Mouse (Mus musculus) heart, embryonic 11.5 days (tissue): ENCODE measurements around the gene Gstm3. TPM values are rescaled to one million over a fixed set of nuclear protein-coding genes. Genes with fewer than 3 reads are reported as not detected.
A peak's percentile ranks its signal among the peaks of the same experiment; 100 is the strongest.

Experiments
- ATAC-seq: fragments of 200-750 bp; cut with Nextera tagmentation; replicated peaks from 2 replicates; pipeline ENCODE4 v1.8.0; 2017; ENCODE audit warnings: moderate library complexity; ENCODE audit not compliant: insufficient number of reproducible peaks, low FRiP score, low TSS enrichment
- H3K27ac ChIP-seq: fragments of 300-500 bp; sonication (generic); 2 replicates; pipeline ENCODE4 v1.5.1; 2014; ENCODE audit warnings: mild to moderate bottlenecking, low read depth, low read length
- H3K27me3 ChIP-seq: fragments of 300-500 bp; sonication (generic); 2 replicates; pipeline ENCODE4 v1.6.1; 2014; ENCODE audit warnings: mild to moderate bottlenecking, low read length, mixed read lengths; ENCODE audit not compliant: control insufficient read depth, insufficient read depth
- H3K36me3 ChIP-seq: fragments of 300-500 bp; sonication (generic); 2 replicates; pipeline ENCODE4 v1.6.1; 2014; ENCODE audit warnings: mild to moderate bottlenecking, low read length, moderate library complexity, mixed read lengths; ENCODE audit not compliant: control insufficient read depth, insufficient read depth
- H3K4me1 ChIP-seq: fragments of 300-500 bp; sonication (generic); 2 replicates; pipeline ENCODE4 v1.6.1; 2014; ENCODE audit warnings: low read length; ENCODE audit not compliant: control insufficient read depth, insufficient read depth
- H3K4me2 ChIP-seq: fragments of 300-500 bp; sonication (generic); 2 replicates; pipeline ENCODE4 v1.6.1; 2014; ENCODE audit warnings: mild to moderate bottlenecking, moderate library complexity
- H3K4me3 ChIP-seq: fragments of 300-500 bp; sonication (generic); 2 replicates; pipeline ENCODE4 v1.5.1; 2014; ENCODE audit warnings: low read depth, low read length
- H3K9ac ChIP-seq: fragments of 300-500 bp; sonication (generic); 2 replicates; pipeline ENCODE4 v1.6.1; 2014; ENCODE audit warnings: mild to moderate bottlenecking, low read depth, low read length, moderate library complexity
- H3K9me3 ChIP-seq: fragments of 300-500 bp; sonication (generic); replicated peaks from 2 replicates; pipeline ENCODE4 v1.6.1; 2016; ENCODE audit warnings: low read length; ENCODE audit not compliant: control insufficient read depth
- WGBS: fragments of 180-500 bp; shearing (Covaris S2); extraction: QIAGEN DNeasy Blood & Tissue Kit; methylation state at CpG from one replicate; pipeline ENCODE4 v1.1.7; 2014; ENCODE audit not compliant: insufficient replicate concordance; 5-methylcytosine and 5-hydroxymethylcytosine counted together
- polyA plus RNA-seq: library from polyadenylated mRNA; unstranded; fragments of >200 nt; fragmentation: Nextera tagmentation; extraction: Ambion mirVana; gene quantifications from 2 replicates; pipeline ENCODE4 v1.2.1, GENCODE M21; 2014

Gstm3 gene
- polyA plus RNA-seq, 1 experiment from 2014 or later, result 0.13 TPM

GRCm38 (mm10) chr3:107931134-107931533, 37.9 kb downstream of the Gstm3 start:
- H3K27ac ChIP-seq, result peak overlapping the region; percentile 64
- peak overlapping the region; percentile 37 for H3K4me3 ChIP-seq
- H3K4me2 ChIP-seq, result peak overlapping the region; percentile 68
- H3K36me3 ChIP-seq, result no peaks in the 10 kb centered on the region
- no peak for ATAC-seq
- H3K4me1 ChIP-seq, result peaks cover 3% of the 10 kb centered on the region; the same call in 1 of the 2 replicates
- H3K9me3 ChIP-seq, result no peaks in the 10 kb centered on the region
- H3K27me3 ChIP-seq, result no peaks in the 10 kb centered on the region
- 63% methylated on average over 2 of the region's 2 CpGs for WGBS
- peak overlapping the region; percentile 58; the same call in 1 of the 2 replicates for H3K9ac ChIP-seq

- H3K9ac ChIP-seq, result no peak overlapping the region
- no peak for ATAC-seq
- WGBS, result 83% methylated on average over 4 of the region's 4 CpGs
- H3K27ac ChIP-seq, result no peak overlapping the region
- no peak overlapping the region for H3K4me2 ChIP-seq
- no peaks in the 10 kb centered on the region for H3K27me3 ChIP-seq
- H3K36me3 ChIP-seq, result no peaks in the 10 kb centered on the region
- H3K4me3 ChIP-seq, result no peak overlapping the region
- peaks cover 3% of the 10 kb centered on the region; the same call in 1 of the 2 replicates for H3K4me1 ChIP-seq
- H3K9me3 ChIP-seq, result no peaks in the 10 kb centered on the region
Observed at GRCm38 (mm10) chr3:107929731-107930130, 39.4 kb downstream of the Gstm3 start.

GRCm38 (mm10) chr3:107929243-107929642, 39.8 kb downstream of the Gstm3 start:
- no peak for ATAC-seq
- Histone ChIP-seq H3K36me3 (no peaks in the 10 kb centered on the region), H3K4me3 (no peak overlapping the region), H3K27me3 (no peaks in the 10 kb centered on the region), H3K4me1 (0 out of 2 replicates have a peak, but pooled peaks cover 3% of the 10 kb centered on the region), H3K9me3 (no peaks in the 10 kb centered on the region), H3K9ac (no peak overlapping the region), H3K27ac (no peak overlapping the region), H3K4me2 (no peak overlapping the region)
- 75% methylated on average over 4 of the region's 4 CpGs for WGBS

GRCm38 (mm10) chr3:107928691-107929090, 40.4 kb downstream of the Gstm3 start:
- Histone ChIP-seq H3K27ac (no peak overlapping the region), H3K4me3 (no peak overlapping the region), H3K36me3 (no peaks in the 10 kb centered on the region), H3K4me2 (no peak overlapping the region), H3K9ac (no peak overlapping the region), H3K4me1 (0 out of 2 replicates have a peak, but pooled peaks cover 3% of the 10 kb centered on the region), H3K27me3 (no peaks in the 10 kb centered on the region), H3K9me3 (no peaks in the 10 kb centered on the region)
- WGBS, result 83% methylated on average over 11 of the region's 11 CpGs
- ATAC-seq, result no peak

- Histone ChIP-seq H3K9ac (no peak overlapping the region), H3K36me3 (no peaks in the 10 kb centered on the region), H3K27ac (no peak overlapping the region), H3K4me1 (0 out of 2 replicates have a peak, but pooled peaks cover 3% of the 10 kb centered on the region), H3K4me2 (no peak overlapping the region), H3K9me3 (no peaks in the 10 kb centered on the region), H3K27me3 (no peaks in the 10 kb centered on the region), H3K4me3 (no peak overlapping the region)
- 79% methylated on average over 3 of the region's 3 CpGs for whole genome bisulfite sequencing
- ATAC-seq, result no peak
Observed at GRCm38 (mm10) chr3:107927841-107928240, 41.2 kb downstream of the Gstm3 start.

GRCm38 (mm10) chr3:107925335-107925734, 43.7 kb downstream of the Gstm3 start:
- 80% methylated on average over 3 of the region's 3 CpGs for WGBS
- Histone ChIP-seq H3K4me3 (no peak overlapping the region), H3K4me2 (no peak overlapping the region), H3K36me3 (no peaks in the 10 kb centered on the region), H3K27me3 (no peaks in the 10 kb centered on the region; the same call in 1 of the 2 replicates), H3K9me3 (no peaks in the 10 kb centered on the region), H3K27ac (no peak overlapping the region), H3K4me1 (no peaks in the 10 kb centered on the region), H3K9ac (no peak overlapping the region)
- ATAC-seq, result no peak

- Histone ChIP-seq H3K4me3 (no peak overlapping the region), H3K36me3 (no peaks in the 10 kb centered on the region), H3K9ac (no peak overlapping the region), H3K4me2 (no peak overlapping the region), H3K9me3 (no peaks in the 10 kb centered on the region), H3K27me3 (no peaks in the 10 kb centered on the region; the same call in 1 of the 2 replicates), H3K27ac (no peak overlapping the region), H3K4me1 (no peaks in the 10 kb centered on the region)
- WGBS, result 83% methylated on average over 5 of the region's 5 CpGs
- ATAC-seq, result no peak
Observed at GRCm38 (mm10) chr3:107920348-107920747, 48.7 kb downstream of the Gstm3 start.

- H3K9me3 ChIP-seq, result no peaks in the 10 kb centered on the region
- 56% methylated on average over 7 of the region's 7 CpGs for WGBS
- no peaks in the 10 kb centered on the region; the same call in 1 of the 2 replicates for H3K27me3 ChIP-seq
- H3K27ac ChIP-seq, result no peak overlapping the region
- H3K4me3 ChIP-seq, result no peak overlapping the region
- no peak overlapping the region for H3K4me2 ChIP-seq
- H3K36me3 ChIP-seq, result no peaks in the 10 kb centered on the region
- no peak overlapping the region for H3K9ac ChIP-seq
- no peak for ATAC-seq
- no peaks in the 10 kb centered on the region for H3K4me1 ChIP-seq
Observed at GRCm38 (mm10) chr3:107917783-107918408, 51.2 kb downstream of the Gstm3 start.

- Histone ChIP-seq H3K9me3 (no peaks in the 10 kb centered on the region), H3K36me3 (no peaks in the 10 kb centered on the region), H3K27me3 (no peaks in the 10 kb centered on the region; the same call in 1 of the 2 replicates), H3K4me2 (no peak overlapping the region), H3K4me1 (no peaks in the 10 kb centered on the region), H3K27ac (no peak overlapping the region), H3K4me3 (no peak overlapping the region), H3K9ac (no peak overlapping the region)
- no peak for ATAC-seq
- 77% methylated on average over 3 of the region's 3 CpGs for WGBS
Observed at GRCm38 (mm10) chr3:107917097-107917496, 52.0 kb downstream of the Gstm3 start.
